Mouse (Mus musculus) testis, adult 2 months (tissue): ENCODE data around the gene Cmtm8.

ENCODE experiments used
- CTCF ChIP-seq: fragments of 200-500 bp; IDR thresholded peaks from 2 replicates; pipeline ENCODE4 v1.5.1; 2012; ENCODE audit warnings: low read depth, mild to moderate bottlenecking, inconsistent platforms, low read length, moderate library complexity; ENCODE audit not compliant: control insufficient read depth, insufficient read depth, insufficient replicate concordance
- POLR2A ChIP-seq: fragments of 200-500 bp; IDR thresholded peaks from 2 replicates; pipeline ENCODE4 v1.6.1; 2012; ENCODE audit warnings: low read depth, mild to moderate bottlenecking, inconsistent platforms, low read length, moderate library complexity; ENCODE audit not compliant: control insufficient read depth

- TF ChIP-seq POLR2A (no peak), CTCF (no peak)
These were observed 63.8 kb downstream of the Cmtm8 start for GRCm38 (mm10) chr9:114779984-114780745.
